Mouse (Mus musculus): Measurements from ENCODE around the gene Olfr983.

GRCm38 (mm10) chr9:40130556-40130955 is 37.2 kb upstream of the Olfr983 start:
- TF ChIP-seq CTCF (IDR thresholded peaks at IDR 0.05; ENCODE audit: low read depth, low read length) (no peak), GATA1 (IDR thresholded peaks at IDR 0.05; ENCODE audit: borderline replicate concordance, low read length) (no peak), TAL1 (conservative IDR thresholded peaks at IDR 0.05; ENCODE audit: low read depth, low read length) (no peak), GATA2 (IDR thresholded peaks at IDR 0.05; ENCODE audit: borderline replicate concordance, low read depth, low read length) (no peak), POLR2AphosphoS5 (IDR thresholded peaks at IDR 0.05; ENCODE audit: insufficient replicate concordance, low read depth, low read length) (no peak)

Data from G1E (cell line).